Mouse (Mus musculus): ENCODE measurements around the gene Hlcs.
"Not testable (repeated sequence)": the region's sequence is repeated elsewhere in the genome, so short reads cannot be mapped to it uniquely, and the experiment has no call there.

The Hlcs gene

DNA sequence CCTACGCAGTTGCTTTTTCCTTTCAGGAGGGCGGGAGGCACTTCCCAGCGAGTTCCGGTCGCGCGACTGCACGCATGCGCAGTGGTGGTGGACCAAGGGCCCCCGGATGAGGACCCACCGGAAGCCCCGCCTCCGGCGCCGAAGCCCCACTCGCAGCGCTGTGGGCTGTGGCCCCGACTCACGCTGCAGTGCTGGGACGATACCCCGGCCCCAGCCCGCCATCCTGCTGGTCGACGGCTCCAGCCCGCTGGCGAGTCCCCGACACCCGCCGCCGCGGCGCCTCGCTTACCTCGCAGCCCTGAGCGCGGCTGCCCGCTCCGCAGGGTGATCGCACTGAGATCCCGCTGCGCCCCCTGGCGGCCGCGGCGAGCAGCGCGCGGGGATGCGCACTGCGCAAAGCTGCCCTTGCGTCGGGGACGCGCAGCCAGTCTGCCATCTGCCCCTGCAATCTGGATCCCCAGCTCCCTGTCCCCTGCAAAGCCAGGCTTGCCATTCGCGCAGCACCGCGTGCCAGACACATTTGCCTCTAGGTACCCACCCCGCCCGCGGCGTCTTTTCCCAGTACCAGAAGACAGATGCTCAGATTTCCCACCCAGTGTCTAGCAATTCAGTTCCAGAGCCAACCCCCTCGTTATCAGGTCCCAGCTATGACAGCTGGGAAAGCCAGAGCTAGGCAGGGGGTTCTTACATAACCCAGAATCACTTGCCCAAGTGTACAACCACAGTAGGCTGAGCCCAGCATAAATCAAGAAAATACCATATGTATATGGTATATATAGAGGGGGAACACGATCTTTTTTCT lies at the start of gene Hlcs:
Hlcs (minus strand) TSS at position 343 of the 802 bp plus-strand sequence.
- peak; percentile 93 for DNase-seq (ENCODE audit: extremely low read depth, insufficient read length, low spot score)

DNA sequence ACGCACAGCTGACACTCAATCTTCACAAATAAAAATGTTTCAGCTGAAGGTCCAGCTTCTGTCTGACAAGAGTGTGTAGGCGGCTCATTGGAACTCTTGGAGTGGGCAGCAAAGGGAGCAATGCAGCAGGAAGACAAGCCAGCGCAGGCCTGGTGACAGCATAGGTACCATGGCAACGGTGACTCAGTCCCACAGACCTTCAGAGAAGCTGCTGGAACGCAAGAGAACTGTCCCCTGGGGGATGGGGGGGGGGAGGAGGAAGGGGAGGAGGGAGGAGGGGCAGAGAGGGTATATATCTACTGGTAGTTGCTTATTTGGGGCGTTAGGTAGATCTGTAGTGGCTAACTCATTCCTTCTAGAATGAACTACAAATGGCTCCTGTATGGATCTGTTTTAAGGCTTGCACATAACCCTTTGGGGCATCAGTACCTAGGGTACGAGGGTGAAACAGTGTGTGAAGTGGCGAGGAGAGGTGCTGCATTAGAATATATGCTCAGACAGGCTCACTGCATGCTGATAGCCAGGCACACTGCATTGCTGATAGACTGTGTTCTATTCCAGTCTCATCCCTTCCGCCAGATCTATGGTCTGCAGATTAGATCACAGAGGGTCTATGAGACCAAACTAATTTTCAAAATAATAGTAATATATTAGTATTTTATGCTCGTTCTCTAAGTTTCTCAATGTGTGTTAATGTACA lies 49.0 kb upstream of the Hlcs start:
- peak; percentile 75 for DNase-seq (ENCODE audit: extremely low read depth, insufficient read length, low spot score)

DNA sequence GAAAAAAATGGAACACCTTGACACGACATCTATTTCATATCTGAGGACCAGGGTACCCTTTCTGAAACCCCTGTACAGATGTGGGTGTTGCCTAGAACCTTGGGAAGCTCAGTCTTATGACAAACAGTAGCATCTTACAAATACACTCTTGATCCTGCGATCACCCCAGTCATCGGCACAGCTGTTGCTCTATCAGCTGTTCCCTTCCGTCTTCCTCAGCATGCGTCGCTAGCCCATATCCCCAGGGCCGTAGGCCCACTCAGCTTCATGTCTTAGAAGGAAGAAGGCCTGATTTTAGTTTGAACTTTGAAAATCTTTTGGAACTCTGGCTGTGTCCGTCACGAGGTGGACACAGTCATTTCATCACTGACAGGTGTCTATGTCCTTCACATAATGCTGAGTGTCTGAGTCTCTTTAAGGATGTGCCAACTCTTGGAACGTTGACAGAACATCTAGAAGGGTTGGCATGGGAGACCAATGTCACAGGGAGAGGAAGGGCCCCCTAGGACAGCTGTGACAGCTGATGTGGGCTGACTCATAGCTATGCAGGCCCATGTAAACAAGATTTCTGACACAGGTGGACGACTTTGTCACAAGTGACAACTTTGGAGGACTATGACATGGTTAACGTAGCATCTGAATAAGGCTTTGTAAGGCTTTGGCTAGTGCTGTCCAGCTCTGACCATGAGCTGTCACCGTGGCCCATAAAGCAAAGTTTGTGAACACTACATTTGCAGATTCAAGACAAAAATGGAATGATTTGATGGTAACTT lies 47.4 kb upstream of the Hlcs start:
- DNase-seq (ENCODE audit: extremely low read depth, insufficient read length, low spot score) = no peak

DNA sequence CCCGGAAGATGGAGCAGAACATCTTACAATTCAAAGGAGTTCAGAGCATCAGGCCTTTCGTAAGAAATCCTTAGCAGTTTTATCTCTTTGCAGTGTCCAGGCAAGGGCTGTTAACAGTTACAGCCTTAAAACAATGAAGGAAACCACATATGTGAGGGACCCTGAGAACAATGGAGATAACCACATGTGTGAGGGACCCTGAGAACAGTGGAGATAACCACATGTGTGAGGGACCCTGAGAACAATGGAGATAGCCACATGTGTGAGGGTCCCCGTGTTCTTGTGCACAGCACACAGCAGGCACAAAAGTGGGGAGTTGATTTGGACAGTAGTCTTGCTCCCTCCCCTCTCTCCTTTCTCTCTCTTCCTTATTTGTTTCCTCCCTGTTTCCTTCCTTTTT lies 44.7 kb upstream of the Hlcs start:
- no peak for DNase-seq (ENCODE audit: extremely low read depth, insufficient read length, low spot score)

DNA sequence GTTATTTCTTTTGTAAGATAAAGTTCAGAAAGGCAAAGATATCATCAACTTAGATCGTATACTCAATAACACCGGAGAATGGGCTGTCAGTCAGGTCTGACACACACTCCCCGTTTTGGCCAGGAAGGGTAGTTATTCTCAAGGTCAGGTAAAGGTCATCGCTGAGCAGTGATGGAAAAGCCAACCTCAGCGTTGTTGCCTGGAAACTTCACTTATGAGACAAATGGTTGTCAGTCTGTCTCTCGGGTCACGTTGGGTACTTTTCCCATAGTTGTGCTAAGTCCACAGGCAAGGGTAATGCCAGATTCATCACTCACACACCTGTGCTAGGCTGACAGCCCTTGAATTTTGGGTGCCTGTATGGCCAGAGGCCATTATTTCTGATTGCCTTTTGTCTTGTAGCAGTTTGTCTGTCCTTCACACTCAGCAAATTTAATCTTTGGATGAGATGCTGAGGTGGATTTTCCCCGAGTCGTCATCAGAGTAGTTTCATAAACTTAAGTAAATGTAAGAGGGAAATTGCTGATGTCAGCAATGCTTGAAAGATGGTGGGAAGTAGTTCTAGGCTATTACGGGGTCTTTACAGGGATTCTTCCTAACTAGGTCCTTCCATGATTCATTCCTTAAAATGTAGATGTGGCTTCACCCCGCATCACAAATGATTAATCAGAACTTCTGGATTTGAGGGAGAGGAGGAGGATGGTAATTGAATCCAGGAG lies 43.6 kb upstream of the Hlcs start:
- no peak for DNase-seq (ENCODE audit: extremely low read depth, insufficient read length, low spot score)

DNA sequence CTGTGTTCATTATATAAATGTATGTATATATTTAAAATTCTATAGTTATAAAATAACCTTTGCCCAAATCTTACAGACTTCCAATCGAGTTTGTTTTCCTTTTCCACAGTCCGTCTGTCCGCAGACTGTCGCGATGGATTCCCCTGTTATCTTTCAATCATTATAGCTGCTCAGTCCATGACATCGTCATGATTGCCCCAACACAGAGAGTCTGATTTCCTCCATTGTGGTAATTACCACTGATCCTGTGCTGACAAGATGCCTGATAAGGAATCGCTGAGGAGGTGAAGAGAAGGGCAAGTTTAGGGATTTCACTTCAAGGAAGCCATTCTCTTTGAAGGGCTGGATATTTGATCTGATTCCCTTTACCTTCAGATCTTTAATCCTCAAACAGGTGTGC lies 42.7 kb upstream of the Hlcs start:
- DNase-seq (ENCODE audit: extremely low read depth, insufficient read length, low spot score) = no peak

DNA sequence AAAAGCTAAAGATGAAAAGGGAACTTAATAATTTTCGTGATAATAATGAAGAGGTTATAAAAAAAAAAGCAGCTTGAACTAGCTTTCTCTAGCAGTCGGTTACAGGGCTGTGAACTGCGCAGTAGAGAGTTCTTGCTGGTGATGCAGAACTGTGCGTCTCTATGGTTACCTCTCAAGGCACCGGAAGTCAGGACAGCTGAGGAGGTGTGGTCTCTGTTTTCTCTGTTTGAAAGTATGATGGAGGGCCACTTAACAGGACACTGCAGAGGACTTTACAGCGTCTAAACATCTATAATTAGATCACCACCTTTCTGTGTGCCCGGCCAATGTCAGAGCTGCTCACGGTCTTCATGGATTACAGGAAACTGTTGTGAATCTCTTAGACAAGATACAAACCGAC lies 41.1 kb upstream of the Hlcs start:
- no peak for DNase-seq (ENCODE audit: extremely low read depth, insufficient read length, low spot score)

DNA sequence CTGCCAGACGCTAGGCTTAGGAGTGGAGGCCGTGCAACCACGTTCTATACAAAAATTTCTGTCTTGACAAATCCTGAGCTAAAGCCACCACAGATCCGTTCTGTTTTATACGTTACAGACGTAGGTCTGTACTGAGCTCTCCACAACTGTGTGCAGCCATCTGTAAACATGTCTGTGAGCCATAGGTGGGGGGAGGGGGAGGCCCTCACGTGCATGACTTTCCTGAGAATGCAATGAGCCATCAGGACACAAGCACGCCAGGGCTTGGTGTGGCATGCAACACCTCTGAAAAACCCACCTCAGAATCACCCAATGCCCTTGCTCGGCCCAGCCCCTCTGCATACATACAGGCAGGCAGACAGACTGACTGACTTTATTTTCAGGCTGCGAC lies 36.9 kb upstream of the Hlcs start:
- no peak for DNase-seq (ENCODE audit: extremely low read depth, insufficient read length, low spot score)

DNA sequence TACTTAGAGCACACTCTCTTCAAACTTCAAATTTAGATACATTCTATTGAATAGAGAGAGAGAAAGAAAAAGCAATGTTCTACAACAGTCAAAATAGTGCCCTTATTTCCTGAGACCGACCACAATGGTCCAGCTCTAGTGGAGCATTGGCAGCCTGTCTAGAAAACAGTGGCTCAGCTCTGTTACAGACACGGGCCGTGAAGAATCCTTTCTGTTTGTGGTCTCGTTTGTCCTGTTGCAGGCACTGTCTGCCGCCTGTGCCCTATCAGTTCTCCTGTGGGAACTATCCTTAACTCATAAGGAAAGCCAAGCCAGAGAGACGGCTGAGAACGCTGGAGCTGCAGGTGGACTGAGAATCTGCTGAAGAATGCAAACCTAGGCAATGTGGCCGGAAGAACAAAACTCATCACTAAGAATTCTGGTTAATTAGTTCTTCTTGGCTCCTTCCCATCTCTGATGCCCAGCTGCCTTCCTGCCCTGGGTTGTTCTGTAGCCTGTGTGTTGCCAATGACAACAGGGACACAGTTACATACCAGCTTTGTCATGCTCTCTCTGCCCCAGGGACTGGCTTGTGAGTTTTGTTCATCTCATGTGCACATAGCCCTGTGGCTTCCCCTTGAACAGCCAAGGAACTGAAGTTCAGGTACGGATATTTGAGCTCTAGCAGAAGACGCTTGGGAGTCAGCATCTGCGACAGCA lies 36.4 kb upstream of the Hlcs start:
- no peak for DNase-seq (ENCODE audit: extremely low read depth, insufficient read length, low spot score)

DNA sequence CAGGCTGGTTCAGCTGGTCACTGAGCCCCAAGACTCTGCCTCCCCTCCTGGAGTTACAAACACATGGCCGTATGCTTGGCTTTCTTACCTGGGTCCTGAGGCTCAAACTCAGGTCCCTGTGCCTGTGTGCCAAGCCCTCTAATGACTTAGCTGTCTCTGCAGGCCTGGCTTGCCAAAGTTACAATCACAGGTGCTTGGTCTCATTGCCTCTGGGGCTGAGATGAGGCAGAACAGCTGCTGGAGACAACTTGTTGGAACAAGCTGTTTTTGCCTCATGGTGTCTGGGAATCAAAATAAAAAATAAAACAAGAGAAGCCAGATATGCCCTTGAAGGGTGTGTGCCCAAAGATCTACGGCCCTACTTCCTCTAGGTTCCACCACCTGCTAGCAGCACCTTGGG lies 35.4 kb upstream of the Hlcs start:
- DNase-seq (ENCODE audit: extremely low read depth, insufficient read length, low spot score) = no peak

DNA sequence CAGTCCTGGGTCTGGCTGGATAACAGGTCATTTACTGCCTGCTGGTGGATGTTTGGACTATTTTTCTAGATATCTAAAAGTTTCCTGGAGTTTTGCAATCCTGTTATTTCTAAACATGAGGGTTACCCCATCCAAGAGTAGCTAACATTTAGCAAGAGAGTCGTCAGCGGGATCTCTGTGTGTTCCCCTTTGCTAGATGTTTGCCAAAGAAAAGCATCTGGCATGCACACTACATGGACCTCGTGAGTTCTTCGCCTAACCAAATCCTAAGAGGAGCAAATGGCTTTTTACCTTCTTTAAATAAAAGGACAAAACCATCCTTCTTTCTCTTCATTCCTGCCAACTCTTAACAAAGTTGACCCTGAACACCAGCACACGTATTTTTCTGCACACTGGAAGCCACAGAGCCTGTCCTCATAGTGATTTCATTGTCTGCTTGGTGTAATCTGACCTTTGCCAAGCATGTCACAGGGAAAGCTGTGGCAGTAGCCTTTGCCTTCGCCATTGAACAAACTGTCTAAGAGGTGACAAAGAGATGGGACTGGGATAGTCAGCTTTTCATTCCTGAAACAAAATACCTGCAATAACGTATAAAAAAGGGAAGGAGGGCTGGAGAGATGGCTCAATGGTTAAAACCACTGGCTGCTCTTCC lies 33.8 kb upstream of the Hlcs start:
- no peak for DNase-seq (ENCODE audit: extremely low read depth, insufficient read length, low spot score)

DNA sequence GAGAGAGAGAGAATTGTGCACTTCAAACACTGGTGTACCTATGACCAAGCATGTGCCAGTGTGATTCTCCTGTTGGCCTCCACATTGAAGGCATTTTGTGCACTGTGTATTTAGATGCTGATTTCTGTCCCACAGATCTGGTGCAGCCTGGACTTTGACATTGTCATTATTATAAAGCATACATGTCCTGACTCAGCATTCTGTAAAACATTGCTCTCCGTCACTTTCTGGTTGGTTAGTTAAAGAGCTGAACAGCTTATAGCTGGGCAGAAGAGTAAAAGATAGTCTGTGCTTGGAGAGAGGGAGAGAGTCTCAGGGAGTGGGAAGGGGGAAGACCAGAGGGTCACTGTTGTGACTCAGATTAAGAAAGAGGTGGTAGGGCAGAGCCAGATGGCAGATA lies 32.4 kb upstream of the Hlcs start:
- no peak for DNase-seq (ENCODE audit: extremely low read depth, insufficient read length, low spot score)

DNA sequence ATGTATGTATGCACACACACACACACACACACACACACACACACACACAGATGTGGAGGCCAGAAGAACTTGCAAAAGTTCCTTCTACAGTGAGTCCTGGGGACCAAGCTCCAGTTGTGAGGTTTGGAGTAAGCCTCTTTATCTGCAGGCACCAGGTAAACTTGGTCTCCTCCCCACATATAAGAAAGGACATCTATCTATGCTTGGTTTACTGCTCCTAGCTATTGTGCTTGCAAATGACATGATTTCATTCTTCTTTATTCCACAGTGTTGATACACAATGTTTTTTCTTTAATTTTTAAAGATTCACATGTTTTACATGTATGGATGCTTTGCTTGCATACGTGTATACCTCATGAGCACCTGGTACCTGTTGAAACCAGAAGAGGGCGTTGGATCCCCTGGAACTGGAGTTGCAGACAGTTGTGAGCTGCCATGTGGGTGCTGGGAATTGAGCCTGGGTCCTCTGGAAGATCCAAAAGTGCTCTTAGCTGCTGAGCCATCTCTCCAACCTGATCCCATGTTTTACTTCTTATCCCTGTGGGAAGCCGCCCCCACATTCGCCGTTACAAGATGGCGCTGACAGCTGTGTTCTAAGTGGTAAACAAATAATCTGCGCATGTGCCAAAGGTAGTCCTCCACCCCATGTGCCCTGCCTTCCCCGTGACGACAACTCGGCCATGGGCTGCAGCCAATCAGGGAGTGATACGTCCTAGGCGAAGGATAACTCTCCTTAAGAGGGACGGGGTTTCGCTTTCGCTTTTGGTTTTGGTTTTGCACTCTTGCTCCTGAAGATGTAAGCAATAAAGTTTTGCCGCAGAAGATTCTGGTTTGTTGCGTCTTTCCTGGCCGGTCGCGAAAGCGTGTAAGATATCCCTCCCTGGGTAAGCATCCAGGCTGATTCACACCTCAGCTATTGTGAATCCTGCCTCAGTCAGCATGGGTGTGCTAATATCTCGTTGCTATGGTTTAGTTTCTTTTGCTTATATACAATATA lies 26.1 kb upstream of the Hlcs start:
- DNase-seq (ENCODE audit: extremely low read depth, insufficient read length, low spot score) = not testable (repeated sequence)

DNA sequence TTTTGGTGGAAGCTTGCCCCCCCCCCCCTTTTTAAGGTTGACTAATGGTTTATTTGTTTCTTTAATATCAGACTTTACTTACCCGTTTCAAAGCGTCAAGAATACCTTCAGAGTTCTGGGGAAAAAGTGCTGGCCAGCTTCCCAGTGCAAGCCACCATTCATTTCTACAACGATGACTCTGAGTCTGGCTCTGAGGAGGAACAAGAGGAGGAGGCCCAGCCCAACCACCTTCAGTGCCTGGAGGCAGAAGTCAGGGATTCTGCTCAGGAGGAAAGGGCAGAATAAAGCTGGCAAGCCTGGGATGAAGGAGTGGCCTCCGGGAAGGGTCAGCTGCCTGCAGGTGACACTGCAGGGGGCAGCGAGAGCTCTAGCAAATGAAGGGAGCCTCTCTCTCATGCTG lies 22.3 kb upstream of the Hlcs start:
- no peak for DNase-seq (ENCODE audit: extremely low read depth, insufficient read length, low spot score)

DNA sequence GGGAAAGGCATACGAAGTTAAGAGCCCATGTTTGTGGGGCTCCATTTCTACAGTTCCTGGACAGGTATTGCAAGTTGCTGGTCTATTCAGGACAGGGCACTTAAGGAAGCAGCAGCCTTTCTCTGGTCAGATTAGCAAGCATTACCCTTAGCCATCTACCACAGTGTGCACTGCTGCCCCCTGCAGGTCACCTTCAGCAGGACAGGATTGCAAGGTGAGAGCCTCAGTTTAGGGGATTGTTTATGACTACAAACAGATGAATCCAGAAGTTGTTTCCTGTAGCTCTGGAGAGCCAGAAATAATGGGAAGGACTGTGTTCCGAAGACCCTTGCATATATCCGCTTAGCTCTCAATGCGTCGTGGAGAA lies 18.5 kb upstream of the Hlcs start:
- DNase-seq (ENCODE audit: extremely low read depth, insufficient read length, low spot score) = no peak

DNA sequence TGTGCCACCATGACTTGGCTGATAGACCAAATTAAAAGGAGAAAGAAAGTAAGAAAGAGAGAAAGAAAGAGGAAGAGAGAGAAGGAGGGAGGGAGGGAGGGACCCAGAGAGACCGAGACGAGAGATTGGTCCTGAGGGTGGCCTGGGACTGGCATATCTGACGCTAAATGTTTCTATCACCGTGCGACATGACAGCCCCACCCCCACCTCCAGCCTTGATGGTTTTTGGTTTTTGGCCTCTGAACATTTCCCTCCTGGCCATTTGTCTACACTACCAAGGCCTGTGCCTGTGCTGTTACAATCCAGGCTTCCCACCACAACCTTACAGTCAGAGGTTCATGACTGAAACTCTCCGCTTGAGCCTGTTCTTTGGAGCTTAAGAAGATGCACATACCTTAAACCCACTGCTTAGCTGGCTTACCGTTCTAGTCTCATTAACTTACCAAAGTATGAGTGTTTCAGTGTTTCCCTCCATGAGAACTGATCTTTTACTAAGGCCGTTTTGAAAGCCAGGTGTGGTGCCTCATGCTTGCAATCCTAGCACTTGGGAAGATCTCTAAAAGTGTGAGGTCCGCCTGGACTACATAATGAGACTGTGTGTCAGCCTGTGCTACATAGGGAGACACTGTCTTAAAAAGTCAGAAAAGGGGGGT lies 18.0 kb upstream of the Hlcs start:
- DNase-seq (ENCODE audit: extremely low read depth, insufficient read length, low spot score) = no peak

DNA sequence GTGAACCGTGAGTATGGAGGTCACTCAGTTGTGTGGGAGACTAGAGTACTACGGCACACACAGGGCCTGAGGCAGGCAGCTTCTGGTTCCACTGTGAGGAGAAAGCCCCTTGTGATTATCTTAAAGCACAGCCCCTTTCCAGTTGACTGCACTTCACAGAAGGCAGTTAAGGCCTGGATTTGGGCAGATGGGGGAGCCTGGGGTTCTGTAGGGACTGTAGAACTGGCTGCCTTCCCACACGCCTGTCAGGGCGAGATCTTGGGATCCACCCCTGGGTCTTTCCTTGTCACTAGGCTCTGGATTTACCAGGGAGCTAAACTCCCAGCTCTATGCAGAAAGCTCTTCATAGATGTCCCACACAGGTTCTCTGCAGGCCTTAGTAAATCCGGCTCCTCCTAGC lies 17.1 kb upstream of the Hlcs start:
- no peak for DNase-seq (ENCODE audit: extremely low read depth, insufficient read length, low spot score)
